Mouse (Mus musculus): Measurements from ENCODE around the gene Ece1.
"Not testable (repeated sequence)": the region's sequence is repeated elsewhere in the genome, so short reads cannot be mapped to it uniquely, and the experiment has no call there.

The Ece1 gene

DNA sequence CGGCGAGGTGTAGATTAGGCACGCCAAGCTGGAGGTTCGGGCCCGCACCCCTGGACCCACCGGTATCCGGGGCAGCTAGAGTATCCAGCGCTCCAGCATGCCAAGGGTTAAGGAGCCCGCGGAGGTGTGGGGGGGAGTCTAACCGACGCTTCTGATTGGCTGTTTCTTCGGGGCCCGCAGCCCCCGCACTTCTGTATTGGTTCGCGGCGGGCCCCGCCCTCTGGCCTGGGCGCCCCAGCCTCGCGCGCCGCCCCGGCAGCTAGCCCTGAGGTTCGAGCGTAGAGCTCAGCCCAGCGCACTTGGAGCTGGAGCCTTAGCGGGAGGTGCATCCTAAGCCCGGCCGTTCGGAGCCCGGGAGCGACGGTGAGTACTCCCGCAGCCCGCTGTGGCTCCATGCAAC lies at the start of gene Ece1:
Ece1 (plus strand) TSS at position 219 of the 400 bp plus-strand sequence.
- DNase-seq (ENCODE audit: extremely low read depth, low read depth, low spot score): no peak

DNA sequence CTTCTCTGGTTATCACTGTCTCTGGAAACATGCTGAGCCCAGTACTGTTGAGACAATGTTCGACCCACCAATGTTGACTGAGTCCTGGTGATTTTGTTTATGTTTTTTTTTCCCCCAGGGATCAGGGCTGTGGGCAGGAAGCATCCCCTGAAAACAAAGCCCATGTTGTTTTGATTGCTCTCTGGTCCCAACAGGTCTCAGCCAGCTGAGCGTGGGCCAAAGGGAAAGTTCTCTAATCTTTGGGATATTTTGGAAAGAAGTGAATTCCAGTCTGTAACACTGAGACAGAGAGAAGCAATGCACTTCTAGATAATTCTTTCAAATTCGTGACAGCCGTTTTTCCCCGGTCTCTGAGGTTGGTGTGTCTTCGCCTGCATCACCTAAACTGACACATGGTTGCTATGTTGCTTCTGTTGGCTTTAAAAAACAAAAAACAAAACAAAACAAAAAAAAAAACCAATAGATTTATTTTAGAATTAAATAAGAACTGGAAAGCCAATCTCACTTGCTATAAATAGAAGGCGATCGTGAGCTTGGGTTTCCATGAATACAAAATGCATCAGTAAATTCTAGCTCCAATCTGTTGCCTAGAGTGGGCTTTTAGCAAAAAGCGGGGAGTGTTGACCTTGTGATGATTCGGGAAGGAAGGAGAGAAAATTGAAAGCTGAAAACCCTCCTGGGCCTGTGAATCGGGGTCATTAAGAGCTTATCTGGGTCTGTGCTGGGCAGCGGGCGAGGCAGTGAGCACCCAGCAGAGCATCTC lies 48.9 kb upstream of the Ece1 start:
- no peak for DNase-seq (ENCODE audit: extremely low read depth, low read depth, low spot score)

DNA sequence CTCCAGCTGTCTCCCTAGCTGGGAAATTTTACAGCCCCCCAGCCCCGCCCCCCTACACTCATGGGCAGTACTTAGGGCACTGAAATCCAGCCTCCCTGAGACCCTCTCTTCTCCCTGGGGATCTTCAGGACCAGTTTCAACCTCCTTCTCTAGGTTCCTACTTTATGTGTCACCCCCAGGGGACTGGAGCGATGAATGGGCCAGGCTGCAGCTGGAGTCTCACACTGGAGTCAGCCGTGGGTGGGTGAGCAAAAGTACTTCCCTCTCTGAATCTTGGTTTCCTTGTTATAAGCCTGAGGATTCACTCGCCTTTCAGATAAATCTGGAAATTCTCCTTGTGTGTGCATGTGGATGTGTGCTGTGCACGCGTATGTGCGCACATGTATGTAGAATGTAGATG lies 47.9 kb upstream of the Ece1 start:
- no peak for DNase-seq (ENCODE audit: extremely low read depth, low read depth, low spot score)

DNA sequence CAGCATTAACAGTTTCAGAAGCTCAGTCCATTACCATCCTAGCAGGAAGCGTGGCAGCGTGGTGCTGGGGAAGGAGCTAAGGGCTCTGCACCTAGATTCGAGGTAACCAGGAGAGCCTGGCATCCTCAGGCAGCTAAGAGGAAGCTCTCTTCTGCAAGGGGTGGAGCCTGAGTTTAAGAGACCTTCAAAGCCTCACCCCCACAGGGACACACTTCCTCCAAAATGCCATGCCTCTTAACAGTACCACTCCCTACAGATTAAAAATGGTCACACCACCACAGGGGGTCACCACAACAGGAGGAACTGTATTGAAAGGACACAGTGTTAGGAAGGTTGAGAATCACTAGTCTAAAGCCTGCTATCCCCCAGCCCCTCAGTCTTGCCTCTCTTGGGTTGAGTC lies 46.6 kb upstream of the Ece1 start:
- DNase-seq (ENCODE audit: extremely low read depth, low read depth, low spot score): no peak

DNA sequence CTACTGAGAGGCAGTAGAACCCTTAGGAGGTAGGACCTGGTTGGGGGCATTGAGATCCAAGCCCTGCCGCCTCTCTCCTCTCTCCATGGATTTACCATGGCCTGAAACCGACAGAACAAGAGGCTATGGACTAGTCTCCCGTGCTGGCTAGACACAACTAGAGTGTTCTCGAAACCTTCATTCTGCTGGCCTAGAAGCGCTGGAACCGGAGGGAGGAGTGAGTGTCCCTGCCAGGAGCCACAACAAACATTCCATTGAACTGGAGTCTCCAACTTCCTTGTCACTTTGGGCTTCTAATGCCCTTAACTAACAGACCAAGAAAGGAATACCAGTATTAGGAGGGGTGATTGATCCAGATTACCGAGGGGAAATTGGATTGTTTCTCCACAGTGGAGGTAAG lies 45.8 kb upstream of the Ece1 start:
- DNase-seq (ENCODE audit: extremely low read depth, low read depth, low spot score): no peak

DNA sequence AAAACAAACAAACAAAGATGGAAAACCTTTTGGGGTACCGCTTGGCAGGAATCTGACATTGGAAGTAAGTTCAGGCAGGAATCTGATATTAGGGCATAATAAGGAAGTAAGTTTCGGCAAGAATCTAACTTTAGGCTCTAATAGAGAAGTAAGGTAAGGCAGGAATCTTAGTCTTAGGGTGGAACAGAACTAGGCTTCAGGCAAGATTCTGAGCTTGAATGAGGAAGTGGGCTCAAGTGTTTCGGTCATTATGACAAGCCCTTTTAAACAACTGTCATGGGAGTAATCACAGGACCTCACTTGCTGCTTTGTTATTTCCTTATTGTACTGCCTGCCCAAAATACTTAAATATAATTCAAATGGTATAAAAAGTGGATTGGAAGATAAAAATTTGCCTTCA lies 43.7 kb upstream of the Ece1 start:
- no peak for DNase-seq (ENCODE audit: extremely low read depth, low read depth, low spot score)

DNA sequence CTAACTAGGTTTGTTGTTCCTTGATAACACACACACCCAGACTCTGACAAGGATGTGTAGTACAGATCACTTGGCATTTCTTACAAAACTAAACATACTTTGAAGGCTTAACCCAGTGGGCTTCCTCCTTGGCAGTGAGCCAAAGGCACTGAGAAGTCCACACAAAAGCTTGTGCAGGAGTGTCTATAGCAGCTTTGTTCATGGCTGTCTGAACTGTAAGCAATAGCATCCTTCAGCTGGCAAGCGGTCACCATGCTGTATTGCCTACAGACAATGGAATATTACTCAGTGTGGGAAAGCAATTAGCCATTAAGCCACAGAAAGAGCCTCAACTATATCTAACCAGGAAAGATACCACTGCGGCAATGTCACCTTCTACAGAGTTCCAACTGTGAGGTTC lies 42.5 kb upstream of the Ece1 start:
- DNase-seq (ENCODE audit: extremely low read depth, low read depth, low spot score): no peak

DNA sequence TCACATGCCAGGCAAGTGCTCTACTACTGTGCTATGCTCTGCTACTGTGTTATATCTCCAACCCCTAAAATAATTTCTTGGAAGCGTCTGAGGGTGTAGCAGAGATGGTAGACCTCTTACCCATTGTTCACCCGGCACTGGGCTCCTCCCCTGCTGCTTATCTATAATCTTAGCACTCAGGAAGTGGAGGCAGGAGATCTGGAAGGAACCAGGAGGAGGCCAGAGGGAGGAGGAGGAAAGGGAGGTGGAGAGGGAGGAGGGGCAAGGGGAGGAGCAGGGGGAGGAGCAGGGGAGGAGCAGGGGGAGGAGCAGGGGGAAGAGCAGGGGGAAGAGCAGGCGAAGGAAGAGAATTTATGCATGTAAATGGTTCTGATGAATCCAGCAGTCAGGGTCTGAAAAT lies 41.3 kb upstream of the Ece1 start:
- DNase-seq (ENCODE audit: extremely low read depth, low read depth, low spot score): no peak

DNA sequence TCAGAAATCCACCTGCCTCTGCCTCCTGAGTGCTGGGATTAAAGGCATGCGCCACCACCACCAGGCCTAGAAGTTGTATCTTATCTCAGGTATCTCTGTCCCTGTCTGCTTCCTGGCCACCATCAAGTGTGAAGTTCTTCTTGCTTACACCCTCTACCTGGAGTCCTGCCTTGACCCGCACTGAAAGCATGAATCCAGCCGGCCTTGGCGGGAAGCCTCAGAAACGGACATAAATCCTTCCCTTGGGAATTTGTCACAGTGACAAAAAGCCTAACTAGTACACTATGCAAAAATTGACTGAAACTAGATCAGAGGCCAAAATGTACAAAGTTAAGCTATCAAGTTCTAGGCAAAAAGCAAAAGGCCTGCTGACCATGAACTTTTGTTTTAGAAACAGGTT lies 39.5 kb upstream of the Ece1 start:
- DNase-seq (ENCODE audit: extremely low read depth, low read depth, low spot score): no peak

DNA sequence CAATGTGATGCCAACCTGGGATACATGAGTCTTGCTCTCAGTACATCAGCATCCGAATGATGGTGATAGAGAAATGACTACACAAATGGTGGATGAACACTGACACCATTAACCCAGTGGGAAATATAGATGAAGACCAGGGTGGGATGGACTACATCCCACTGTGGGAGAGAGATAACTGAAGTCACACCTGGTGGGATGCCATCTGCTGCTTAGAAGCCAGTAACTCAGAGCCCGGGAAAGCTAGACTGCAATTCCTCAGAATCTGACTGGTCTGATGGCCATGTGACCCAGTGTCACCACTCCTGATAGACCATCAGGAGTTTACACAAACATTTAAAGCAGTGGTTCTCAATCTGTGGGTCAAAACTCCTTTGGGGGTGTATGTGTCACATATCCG lies 38.5 kb upstream of the Ece1 start:
- DNase-seq (ENCODE audit: extremely low read depth, low read depth, low spot score): no peak

DNA sequence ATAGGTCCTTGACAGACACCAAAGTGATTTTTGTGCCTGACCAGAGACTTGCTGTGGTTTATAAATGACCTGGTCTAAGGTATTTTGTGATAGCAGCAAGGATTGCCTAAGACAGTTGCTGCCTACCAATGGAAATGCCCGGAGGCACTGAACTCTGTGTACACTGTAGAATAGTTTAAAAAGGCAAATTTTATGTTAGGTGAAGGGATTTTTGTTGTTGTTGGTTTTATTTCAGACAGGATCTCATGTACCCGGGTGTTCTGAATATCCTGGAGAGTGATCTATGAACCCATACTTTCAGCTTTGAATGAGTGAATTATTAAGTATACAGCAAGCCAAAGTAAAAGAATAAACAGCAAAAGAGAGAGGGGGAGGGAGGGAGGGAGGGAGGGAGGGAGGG lies 37.2 kb upstream of the Ece1 start:
- DNase-seq (ENCODE audit: extremely low read depth, low read depth, low spot score): no peak

DNA sequence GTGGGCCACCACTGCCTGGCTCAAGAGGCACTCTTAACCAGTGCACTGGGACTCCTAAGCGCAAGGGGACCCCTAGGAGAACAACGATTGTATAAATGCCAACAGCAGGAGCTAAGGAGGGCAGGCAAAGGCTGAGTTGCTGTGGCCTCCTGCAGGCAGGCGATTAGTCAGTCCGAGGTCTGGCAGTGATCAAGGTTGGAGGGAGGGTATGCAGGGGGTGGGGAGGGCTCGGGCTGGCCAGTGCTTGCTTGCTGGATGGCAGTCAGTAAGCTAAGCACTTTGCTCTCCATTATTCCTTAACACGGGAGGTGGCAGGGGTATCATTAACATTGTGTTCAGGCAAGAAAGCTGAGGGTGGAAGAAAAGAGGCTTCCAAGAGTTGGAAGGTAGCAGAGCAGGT lies 31.7 kb upstream of the Ece1 start:
- DNase-seq (ENCODE audit: extremely low read depth, low read depth, low spot score): no peak

DNA sequence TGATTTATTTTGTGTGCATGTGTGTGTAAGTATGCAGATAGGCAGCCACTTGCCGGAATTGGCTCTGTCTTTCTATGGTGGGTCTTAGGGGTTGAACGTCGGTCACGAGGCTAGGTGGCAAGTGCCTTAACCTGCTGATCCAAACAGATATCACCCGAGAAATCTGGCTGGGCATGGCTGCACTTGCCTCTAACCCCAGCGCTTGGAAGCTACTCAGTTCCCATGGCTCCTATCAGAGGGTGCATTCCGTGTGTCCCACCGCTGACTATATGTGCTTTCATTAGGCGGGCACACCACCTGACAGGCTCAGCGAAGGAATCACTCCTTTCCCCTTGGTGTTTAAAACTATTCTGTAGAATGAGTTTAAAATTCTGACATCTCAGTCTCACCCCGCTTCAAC lies 30.4 kb upstream of the Ece1 start:
- DNase-seq (ENCODE audit: extremely low read depth, low read depth, low spot score): no peak

DNA sequence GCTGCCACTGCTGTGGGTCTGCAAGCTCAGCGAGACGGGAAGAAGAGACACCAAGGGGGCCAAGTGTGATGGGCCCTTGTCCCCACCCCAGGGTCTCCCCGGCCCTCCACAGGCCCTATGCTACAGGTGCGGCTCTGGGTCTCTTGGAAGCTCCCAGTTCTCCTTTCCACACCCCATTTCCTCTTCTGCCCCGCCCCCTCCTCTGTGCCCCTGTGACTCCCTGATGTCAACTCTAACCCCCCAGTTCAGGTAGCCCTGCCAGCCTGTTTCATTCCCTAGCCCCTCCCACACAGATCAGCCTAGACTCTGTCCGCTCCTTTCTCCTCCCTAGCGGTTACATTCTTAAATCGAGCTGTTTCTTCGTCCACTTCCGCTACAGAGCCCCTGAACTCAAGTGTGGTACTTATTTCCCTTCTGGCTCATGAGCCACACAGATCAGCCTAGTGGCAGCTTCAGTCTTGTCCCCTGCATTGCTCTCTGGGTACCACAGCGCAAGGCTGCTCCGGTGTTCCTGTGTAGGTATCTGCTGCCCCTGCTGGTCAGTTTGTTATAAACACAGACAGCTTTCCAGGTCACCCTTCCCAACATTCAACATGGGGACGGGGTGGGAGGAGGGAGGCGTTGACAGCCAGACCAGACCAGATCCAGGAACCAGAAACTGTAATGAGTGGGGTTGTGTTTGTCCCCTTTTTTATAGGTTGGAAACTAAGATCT lies 26.3 kb upstream of the Ece1 start:
- no peak for DNase-seq (ENCODE audit: extremely low read depth, low read depth, low spot score)

DNA sequence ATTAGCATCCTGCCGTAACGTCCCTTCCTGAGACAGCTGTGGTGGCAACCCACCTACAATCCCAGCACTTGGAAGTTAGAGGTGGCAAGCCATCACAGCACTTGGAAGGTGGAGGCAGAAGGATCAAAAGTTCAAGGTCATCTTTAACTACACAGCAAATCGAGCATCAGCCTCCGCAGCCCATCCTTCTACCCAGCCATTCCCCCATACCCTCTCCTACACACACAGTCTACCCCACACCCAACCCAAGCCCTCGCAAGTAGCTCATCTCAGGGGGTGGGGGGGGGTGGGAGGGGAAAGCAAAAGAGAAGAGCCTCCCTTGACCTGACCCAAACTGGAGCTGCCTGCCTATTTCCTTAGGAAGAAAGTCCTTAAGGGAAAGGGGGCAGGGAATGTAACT lies 25.3 kb upstream of the Ece1 start:
- no peak for DNase-seq (ENCODE audit: extremely low read depth, low read depth, low spot score)

DNA sequence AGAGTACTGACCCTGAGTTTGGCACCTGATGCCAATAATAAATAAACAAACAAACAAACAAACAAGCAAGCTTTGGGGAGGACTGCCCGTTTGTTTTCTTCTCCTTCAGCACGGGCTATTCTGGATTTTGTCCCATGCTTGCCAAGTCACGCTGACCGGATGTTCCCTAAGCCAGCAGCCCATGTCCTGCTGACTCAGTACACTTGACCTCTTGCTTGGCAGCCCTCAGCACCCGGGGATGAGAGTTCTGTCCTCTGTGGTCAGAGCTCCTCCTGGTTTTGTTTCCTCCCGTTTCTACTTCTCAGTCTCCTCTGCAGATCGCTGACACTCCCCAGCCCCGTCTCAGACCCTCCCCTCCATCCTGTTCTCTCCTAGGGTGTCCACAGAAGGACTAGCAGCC lies 24.2 kb upstream of the Ece1 start:
- no peak for DNase-seq (ENCODE audit: extremely low read depth, low read depth, low spot score)

DNA sequence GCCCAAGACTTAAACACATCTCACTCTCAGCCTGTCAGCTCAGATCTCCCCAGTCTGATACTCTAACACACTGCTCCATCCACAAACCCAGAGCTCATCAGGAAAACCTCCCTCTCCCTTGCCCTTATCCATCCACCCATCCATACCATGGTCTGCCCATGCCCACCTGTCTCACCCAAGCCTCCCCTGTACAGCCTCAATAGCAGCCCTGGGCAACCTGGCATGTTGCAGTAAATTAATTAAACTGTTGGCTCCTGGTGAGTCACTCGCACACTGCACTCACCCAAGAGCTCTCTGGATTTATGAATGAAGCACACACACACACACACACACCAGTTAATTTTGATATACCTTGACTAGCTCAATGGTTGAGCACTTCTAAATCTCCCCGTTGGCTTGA lies 23.2 kb upstream of the Ece1 start:
- no peak for DNase-seq (ENCODE audit: extremely low read depth, low read depth, low spot score)

DNA sequence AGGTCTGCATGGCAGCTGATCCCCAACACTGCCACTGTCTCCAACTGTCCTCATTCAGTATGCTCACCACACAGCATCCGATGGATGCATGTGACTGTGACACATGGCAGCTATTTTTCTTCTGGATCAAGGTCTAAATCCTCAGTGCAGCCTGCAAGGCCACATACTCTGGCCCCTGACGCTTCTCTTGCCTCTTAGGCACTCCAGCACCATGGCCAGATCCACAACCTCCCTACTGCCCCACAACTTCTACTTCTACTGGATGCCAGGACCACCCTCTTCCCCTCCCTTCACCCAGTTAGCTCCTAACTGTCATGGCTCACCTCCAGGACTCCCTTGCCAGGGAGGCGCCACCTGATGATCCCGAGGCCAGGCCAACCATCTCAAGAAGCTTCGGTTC lies 22.6 kb upstream of the Ece1 start:
- DNase-seq (ENCODE audit: extremely low read depth, low read depth, low spot score): no peak

DNA sequence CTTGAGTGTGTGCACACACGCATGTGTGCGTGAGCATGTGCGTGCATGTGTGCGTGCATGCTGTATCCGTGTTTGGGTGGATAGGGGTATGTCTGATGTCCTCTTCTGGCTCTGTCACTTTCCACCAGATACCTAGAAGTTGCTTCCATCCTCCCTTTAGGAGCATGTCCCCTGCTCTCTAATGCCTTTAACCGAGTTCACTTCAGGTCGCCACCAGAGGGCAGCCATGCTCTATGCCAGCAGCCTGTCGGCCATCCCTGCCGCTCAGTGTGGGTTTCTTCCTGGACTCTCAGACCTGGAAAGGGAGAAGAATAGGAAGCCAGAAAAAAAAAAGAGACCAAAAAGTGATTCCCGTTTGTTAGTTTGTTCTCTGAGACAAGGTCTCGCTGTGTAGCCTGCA lies 17.4 kb upstream of the Ece1 start:
- DNase-seq (ENCODE audit: extremely low read depth, low read depth, low spot score): no peak

DNA sequence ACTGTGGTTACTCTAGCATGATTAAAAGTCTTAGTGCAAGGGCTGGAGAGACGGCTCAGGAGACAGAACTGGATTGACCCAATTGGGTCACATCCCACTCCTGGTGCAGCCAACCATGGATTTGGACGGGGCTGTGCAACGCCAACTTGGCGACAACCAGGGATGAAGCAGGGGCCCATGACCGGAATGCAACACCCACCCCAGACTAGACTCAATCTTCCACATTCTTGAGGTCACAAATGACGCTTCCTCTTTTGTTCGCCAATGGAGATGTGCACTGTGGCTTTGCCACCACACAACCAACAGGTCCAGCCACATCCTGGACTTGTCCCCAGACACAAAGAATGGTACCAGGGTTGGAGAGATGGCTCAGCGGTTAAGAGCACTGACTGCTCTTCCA lies 14.4 kb upstream of the Ece1 start:
- not testable (repeated sequence) for DNase-seq (ENCODE audit: extremely low read depth, low read depth, low spot score)

DNA sequence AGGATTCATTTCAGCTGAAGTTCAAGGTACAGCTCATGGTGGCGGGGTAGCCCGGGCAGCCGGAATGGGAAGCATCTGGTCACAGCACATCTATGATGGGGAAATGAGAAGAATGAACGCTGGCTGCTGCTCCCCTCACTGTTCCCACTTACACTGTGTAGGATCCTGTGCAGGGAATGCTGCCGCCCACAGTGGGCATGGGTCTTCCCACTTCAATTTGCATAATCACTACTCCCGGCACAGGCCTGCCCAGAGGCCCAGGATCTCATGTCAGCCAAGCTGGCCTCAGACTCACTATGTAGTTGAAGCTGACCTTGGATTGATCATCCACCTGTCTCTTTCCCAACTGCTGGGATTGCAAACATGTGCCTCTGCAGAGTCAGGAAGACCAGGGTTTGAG lies 11.9 kb upstream of the Ece1 start:
- no peak for DNase-seq (ENCODE audit: extremely low read depth, low read depth, low spot score)

DNA sequence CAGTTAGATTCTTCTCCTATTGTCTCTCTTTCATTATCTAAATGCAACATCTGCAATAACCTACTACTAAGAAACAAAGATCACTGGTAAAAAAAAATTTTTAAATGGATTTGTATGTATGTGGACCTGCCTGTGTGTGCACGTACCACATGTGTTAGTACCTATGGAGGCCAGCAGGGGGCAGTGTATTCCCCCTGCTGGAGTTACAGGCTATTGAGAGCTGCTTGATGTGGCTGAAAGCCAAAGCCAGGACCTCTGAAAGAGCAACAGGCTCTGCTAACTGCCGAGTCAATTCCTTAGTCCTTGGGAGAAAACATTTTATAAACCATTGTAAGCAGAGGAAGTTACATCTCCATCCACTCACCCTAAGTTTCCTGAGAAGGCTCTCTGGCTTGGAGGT lies 10.6 kb upstream of the Ece1 start:
- no peak for DNase-seq (ENCODE audit: extremely low read depth, low read depth, low spot score)

DNA sequence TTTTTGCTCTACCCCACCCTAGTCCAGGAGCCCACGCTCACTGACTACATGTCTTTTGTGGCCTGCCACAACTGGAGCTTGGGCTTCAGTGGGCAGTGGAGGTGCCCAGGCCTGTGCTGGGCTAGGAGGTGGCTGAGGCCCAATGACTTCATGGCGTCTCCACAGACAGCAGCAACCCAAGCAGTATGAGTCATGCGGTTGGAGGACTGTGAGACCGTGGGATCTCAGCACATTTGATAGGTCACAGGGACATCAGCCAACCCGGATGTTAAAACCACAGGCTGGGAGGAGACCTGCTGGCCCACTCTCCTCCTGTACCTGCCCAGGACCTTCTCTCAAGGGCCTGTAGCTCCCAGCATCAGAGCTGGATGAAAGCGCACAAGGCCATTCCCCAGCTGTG lies 8.2 kb upstream of the Ece1 start:
- DNase-seq (ENCODE audit: extremely low read depth, low read depth, low spot score): no peak

Measured in fat pad, adult 2 months (tissue).